Mouse (Mus musculus) spleen, postnatal 14 days (tissue): ENCODE data around the gene Kcnh1.

Experiments used
- DNase-seq, 2 experiments: peaks; one replicate each; pipeline ENCODE4 v3.0.0; 2021 to 2022; ENCODE audit warnings: low spot score in 2 of 2

The Kcnh1 gene

GRCm38 (mm10) chr1:192415813-192416212, 225.2 kb downstream of the Kcnh1 start:
- DNase-seq, result no peak

DNA sequence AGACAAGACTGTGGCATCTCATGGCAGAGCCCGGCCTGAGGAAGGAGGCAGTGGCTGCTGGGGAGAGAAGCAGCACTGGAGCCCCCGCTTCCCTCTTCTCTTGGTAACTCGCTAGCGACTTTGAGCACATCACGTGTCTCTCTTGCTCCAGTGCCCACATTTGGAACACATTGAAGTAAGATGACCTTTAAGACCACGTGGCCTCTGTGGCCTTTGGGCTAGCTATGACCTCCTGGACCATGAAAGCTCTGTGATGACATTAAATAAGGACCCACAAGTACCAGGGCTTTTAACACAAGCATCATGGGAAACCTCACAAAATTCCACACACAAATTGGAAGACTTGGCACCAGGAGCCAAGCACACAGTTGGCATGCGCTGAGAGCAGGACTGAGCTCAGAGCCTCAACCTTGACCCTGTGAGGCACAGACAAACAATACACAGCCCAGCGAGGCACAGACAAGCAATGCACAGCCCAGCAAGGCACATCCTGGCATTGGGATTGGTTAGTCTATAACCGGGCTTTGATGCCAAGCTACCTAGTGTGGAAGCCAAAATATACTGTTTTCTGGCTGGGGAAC, 225.8 kb downstream of the Kcnh1 start:
- no peak for DNase-seq

- no peak for DNase-seq
These were observed 228.6 kb downstream of the Kcnh1 start for GRCm38 (mm10) chr1:192419176-192419575.

- DNase-seq, result no peak
These were observed 231.0 kb downstream of the Kcnh1 start for GRCm38 (mm10) chr1:192421377-192422166.

GRCm38 (mm10) chr1:192431423-192431822, 240.8 kb downstream of the Kcnh1 start:
- no peak for DNase-seq

- no peak for DNase-seq
These were observed 244.9 kb downstream of the Kcnh1 start for GRCm38 (mm10) chr1:192435503-192435902.

- no peak for DNase-seq
These were observed 248.7 kb downstream of the Kcnh1 start for GRCm38 (mm10) chr1:192439151-192439837.

GRCm38 (mm10) chr1:192442772-192443445, 252.3 kb downstream of the Kcnh1 start:
- DNase-seq, result no peak

- DNase-seq, result no peak
These were observed 253.6 kb downstream of the Kcnh1 start for GRCm38 (mm10) chr1:192443998-192444657.

DNA sequence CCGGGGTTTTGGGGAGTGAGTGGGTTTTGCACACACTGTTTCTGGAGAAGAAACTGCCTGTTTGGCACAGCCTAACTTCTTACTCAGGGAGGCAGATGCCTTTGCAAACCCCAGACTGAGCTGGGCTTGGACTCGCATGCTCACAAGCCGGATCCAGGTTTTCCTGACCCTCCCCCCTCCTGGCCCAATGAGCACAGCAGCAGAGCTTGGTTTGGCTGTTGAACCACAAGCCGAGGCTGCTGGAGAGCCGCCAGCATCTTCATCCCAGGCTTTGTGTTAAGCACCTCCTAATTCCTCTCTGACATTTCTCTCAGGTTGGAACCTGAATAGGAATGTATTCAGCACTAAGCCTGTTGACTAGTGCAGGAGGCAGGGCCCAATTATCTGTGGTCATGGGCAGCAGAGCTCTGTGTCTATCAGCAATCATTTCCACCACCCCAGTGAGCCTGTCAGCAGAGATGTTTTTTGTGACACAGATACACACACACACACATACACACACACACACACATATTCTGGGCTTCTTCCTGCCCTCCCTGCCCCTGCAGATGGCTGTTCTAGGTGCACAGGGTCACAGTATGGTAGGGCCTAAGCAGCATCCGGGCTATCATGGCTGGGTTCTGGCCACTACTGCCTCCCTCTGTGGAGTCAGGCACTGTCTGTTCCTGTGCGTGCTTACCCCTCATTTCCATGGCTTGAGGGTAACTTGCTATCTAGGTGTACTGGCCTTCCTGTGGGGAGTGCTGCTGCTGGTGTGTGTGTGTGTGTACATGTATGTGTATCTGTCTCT, 254.3 kb downstream of the Kcnh1 start:
- no peak for DNase-seq

GRCm38 (mm10) chr1:192446158-192446557, 255.6 kb downstream of the Kcnh1 start:
- no peak for DNase-seq

- DNase-seq, result no peak
These were observed 257.1 kb downstream of the Kcnh1 start for GRCm38 (mm10) chr1:192447666-192448065.

- no peak for DNase-seq
These were observed 257.9 kb downstream of the Kcnh1 start for GRCm38 (mm10) chr1:192448512-192448911.

- no peak for DNase-seq
These were observed 259.2 kb downstream of the Kcnh1 start for GRCm38 (mm10) chr1:192449572-192450351.

- DNase-seq, result no peak
These were observed 259.9 kb downstream of the Kcnh1 start for GRCm38 (mm10) chr1:192450425-192450824.

DNA sequence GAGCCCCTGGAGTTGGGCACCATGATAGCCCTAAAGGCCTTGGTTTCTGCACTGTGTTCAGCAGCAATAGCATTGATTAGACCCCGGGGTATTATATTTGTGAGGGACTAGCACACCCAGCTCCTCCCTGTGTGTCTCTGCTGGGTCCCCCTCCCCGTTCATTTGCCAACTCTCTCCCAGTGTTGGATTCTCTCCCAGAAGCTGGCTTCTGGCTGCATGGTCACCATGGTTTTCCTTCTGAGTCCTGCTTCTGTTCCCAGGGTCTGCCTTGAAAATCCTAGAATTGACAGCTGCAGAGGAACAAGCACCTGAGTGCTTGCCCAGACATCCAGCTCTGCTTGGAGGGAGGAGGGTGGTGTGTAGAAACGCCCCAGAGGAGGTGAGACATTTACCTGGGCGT, 261.1 kb downstream of the Kcnh1 start:
- no peak for DNase-seq

DNA sequence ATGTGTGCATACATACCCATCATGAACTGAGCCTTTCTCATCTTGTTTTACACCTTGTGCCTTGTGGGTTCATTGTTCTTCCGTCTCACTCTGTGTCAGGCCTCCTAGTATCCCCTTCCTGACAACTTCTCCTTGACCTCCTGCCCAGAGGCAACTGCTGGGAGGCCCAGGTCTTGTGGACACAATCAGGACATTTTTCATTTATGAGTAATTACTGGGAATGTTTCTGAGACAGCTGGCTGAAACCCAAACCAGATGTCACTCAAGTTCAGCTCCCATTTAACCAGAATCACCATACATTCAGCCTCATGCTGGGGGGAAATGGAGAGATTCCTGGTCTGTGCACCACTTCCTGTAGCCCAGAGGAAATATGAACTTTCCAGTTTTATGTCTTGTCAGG, 263.9 kb downstream of the Kcnh1 start:
- DNase-seq, result no peak

DNA sequence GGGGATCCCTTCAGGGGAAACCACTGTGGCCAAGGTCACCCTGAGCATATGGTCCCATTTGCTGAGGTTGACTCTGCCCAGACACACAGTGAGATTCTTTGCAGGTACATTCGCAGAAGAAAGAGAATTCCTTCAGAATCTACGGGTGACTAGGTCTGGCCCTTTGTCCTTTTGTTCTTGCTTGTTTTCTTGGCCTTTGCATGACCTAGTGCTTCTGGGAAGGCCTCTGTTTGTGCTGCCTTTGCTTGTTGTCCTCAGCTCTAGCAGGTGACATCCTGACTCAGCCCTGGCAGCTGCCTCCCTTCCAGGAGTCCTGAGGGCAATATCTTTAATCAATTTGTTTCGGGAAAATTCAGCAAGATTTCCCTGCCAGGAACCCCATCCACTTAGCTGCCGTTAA, 264.4 kb downstream of the Kcnh1 start:
- DNase-seq, result no peak

DNA sequence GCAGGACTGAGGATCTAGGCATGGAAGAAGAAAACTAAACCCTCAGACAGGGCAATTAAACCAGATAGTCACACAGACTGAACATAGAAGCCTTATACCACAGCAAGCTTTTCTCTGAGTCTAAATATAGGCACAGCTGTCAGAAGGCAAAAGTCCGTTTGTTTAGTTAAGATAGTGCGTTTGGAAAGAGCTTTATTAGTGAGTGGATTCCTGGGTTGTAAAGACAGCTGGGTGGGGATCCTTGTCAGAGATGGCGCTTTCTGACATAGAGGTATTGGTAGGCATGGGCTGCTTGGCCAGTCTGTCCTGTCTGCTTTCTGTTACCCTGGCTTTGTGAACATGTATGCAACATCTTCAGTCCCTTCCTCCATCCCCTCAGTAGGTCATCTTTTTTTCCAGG, 266.5 kb downstream of the Kcnh1 start:
- no peak for DNase-seq

DNA sequence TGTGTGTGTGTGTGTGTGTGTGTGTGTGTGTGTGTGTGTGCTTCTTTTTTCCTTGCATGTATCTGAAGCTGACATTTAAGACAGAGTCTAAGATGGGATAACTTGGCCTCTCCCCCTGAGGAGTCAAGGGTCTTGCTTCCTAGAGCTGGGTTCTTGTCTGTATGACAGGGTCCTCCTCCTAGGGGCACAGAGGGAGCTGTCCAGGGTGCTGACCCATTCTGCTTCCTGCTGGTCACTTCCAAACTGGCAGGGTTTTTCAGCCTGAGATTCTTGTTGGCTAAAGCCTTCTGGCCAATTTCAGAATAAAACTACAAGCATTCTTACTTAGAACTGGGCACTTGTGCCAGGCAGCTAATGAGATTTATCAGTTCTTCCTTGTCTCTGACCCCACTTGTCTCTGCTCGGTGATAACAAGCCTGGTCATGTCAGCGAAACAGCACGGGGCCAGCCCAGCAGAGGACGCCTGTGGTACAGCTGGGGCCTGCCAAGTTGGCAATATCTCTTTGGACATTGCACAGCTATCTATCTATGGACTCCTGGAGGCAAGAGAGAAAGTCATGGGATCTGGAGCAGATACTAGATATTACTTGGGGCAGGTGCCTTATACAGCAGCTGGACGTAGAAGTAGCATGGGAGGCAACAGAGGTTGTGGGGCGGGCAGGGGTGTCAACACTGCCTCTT, 267.1 kb downstream of the Kcnh1 start:
- DNase-seq, result no peak
